Mouse (Mus musculus) T-helper 1 cell (primary cell): ENCODE measurements at regions not wholly inside any gene's neighbourhood (a gene's known extent, or its start where the extent isn't known, plus 50 kb on each side); places are given as distances from the start of the nearest gene placed in this dataset.

Experiments used
- in situ Hi-C: fragments of 300-600 bp; cut with MboI, MseI; formaldehyde crosslinking; loops from one replicate; pipeline ENCODE4 v1.15.1; 2025; ENCODE audit warnings: high pct_unique_total_duplicates

GRCm38 (mm10) chr7:95460889-95461288, 710.2 kb upstream of the Tenm4 start:
- in situ Hi-C loops, result no loop called here

- in situ Hi-C loops, result no loop called here
These were observed 705.5 kb upstream of the Tenm4 start for GRCm38 (mm10) chr7:95465506-95465905.

DNA sequence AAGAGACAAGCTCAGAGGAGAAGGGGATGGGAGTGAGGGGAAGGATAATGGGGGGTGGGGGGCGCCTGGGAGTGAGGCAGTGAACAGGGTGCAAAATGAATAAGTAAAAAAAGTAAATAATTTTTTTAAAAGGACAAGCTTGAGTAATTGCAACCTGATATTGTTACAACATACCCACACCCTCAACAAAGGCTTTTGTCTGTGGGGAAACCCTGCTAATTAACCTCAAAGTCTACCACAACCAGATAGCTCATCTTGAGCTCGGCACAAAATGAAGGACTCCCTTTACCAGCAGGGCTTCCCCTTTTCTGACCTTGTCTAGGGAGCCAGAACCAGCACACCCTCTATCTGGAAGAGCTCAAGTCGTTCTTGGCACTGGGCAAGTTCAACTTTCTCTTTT, 704.0 kb upstream of the Tenm4 start:
- in situ Hi-C loops, result no loop called here

- in situ Hi-C loops, result no loop called here
These were observed 697.2 kb upstream of the Tenm4 start for GRCm38 (mm10) chr7:95473892-95474291.

DNA sequence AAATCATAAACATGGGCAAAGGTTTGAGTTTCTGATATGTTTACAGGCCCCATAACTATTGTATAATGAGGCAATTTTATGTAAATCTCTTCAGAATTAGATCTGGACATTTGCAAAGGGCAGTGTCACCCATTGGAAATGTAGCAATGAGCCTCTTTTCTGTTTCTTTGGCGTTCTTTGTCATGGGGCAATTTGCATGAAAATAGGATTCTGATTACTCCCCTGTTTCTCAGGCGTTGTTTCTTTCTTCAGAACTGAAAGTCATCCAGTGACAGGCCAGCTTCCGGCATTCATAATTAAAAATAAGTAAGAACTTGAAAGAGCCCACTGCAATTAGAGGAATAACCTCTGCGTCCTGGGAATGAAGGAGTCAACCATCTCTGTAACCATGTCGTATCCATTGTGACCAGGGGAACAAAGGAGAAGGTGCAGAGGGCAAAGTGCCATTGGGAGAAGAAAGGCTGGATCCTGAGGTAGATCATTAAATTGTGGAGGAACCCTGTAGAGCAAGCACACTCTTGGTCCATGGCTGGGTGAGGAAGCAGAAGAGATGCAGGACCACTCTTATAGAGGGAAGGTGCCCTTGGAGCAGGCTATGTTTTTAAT, 690.8 kb upstream of the Tenm4 start:
- in situ Hi-C loops, result no loop called here

DNA sequence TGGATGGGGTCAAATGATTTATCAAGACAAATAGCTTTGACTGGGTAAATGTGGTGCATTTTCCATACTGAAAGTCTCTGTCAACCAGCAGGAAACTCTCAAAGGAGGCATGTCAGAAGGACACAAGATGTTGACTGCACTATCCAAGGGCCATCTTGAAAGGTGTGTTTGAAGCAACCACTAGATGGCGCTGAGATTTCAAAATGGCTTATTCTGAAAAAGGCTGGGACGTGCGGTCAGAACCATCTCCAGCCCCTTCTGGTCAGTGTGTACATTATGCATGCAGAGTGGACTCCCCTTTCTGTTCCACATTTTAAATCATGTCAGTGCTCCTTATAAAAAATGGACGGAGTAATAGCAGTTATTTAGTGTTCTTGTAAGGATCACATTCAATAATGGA, 681.4 kb upstream of the Tenm4 start:
- in situ Hi-C loops, result no loop called here

DNA sequence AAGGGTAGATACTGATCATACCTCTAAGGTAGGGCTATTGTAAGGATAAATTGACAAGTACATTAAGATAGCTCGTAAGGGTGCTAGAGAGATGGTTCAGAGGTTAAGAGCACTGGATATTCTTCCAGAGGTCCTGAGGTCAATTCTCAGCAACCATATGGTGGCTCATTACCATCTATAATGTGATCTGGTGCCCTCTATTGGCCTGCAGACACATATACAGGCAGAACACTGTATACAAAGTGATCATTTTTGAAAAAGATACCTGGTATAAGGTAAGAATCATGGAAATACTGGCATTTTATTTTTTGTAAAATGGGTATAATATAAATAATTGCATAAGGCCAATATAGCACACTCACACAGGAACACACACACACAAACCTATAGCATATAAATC, 676.3 kb upstream of the Tenm4 start:
- in situ Hi-C loops, result no loop called here

GRCm38 (mm10) chr7:95502959-95503358, 668.1 kb upstream of the Tenm4 start:
- in situ Hi-C loops, result no loop called here

- in situ Hi-C loops, result no loop called here
These were observed 623.8 kb upstream of the Tenm4 start for GRCm38 (mm10) chr7:95547256-95547655.

- in situ Hi-C loops, result no loop called here
These were observed 620.9 kb upstream of the Tenm4 start for GRCm38 (mm10) chr7:95550099-95550498.

DNA sequence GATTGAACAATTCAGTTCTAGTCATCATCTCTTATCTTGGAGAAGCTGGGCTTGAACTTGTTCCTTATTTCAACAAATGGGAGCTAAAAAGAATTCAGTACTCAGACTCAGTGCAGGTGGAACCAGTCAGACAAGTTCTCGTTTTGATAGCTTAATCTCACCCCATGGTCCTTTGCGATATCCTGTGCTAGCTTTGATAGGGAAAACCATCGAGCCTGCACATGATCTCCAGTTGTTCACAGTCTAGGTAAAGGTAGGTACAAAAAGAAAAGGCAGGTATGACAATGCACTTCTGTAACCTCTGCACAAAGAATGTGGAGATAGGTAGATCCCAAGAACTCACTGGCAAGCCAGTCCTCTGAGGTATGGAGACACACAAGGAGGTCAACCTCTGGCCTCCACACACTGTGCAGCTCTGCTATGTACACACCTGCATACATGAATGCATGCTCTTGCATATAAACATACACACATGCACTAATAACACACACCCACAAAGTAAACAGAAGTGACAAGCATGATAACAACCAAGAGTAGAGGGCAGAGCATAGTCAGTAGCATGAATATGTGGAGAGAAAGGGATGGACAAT, 619.2 kb upstream of the Tenm4 start:
- in situ Hi-C loops, result no loop called here

- in situ Hi-C loops, result no loop called here
These were observed 612.5 kb upstream of the Tenm4 start for GRCm38 (mm10) chr7:95558589-95558988.

DNA sequence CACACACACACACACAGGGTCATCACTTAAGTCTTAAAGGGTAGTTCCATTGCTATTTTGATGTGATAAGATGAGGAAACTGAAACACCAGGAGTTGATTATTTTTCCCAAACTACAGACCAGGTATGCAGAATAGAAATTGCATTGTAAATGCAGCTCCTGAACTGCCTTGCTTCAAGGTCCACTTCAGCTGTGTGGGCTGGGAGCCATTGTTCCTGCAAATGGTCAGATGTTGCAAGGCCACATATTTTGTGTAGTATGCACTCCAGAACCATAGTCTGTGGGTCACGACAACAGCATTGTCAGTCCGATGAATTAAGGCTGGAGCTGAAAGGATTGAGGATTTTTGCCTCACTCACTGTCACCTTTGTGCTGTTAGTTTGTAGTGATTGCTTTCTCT, 592.4 kb upstream of the Tenm4 start:
- in situ Hi-C loops, result no loop called here

GRCm38 (mm10) chr7:95581325-95581724, 589.7 kb upstream of the Tenm4 start:
- in situ Hi-C loops, result no loop called here

DNA sequence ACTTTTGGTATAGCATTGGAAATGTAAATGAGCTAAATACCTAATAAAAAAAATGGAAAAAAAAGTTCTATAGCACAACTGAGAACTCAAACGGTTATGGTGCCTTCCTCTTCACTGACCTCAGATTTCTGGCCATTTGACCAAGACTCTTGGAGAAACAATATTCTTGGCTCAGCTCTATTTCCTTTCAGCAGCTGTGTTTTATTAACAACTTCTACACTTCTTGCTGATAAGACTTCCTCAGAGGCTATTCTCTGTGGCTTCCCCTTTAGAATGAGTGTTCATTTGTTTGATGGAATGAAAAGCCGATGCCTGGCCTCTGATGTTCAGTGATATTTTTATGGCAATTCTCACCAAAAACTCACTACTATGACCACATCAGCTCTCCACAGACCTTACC, 572.7 kb upstream of the Tenm4 start:
- in situ Hi-C loops, result no loop called here

- in situ Hi-C loops, result no loop called here
These were observed 557.3 kb upstream of the Tenm4 start for GRCm38 (mm10) chr7:95613736-95614135.

- in situ Hi-C loops, result no loop called here
These were observed 553.7 kb upstream of the Tenm4 start for GRCm38 (mm10) chr7:95617370-95617769.

DNA sequence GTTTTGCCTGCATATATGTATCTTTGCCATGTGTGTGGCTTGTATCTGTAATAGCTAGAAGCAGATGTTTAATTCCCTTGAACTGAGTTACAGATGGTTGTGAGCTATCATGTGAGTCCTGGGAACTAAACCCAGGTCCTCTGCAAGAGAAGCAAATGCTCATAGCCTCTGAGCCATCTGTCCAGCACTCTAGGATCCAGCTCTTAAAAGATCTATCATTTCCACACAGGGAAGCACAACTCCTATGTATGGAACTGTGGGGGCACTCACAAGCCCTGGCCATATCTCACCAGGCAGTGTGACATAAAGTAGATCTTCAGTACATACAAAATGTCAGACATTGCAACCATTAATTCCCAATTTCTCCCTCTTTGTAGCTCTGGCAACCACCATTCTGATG, 552.9 kb upstream of the Tenm4 start:
- in situ Hi-C loops, result no loop called here

GRCm38 (mm10) chr7:95620079-95620478, 551.0 kb upstream of the Tenm4 start:
- in situ Hi-C loops, result no loop called here

DNA sequence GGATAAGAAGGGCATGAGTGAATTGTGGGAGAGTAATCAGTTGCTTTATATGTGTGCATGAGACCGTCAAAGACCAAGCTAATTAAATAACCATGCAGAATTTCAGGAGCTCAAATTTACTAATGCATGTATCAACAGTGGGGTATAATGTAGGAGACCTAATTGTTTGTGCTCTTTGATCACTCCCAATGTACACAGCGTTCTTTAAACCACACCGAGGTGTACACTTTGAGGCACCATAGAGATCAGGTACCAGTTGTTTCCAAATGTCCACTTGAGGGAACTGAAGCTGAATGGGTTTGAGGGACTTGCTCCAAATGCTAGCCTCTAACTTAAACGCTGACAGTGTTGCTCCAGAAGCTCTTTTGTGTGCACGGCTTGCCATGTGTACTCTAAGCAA, 530.4 kb upstream of the Tenm4 start:
- in situ Hi-C loops, result no loop called here

DNA sequence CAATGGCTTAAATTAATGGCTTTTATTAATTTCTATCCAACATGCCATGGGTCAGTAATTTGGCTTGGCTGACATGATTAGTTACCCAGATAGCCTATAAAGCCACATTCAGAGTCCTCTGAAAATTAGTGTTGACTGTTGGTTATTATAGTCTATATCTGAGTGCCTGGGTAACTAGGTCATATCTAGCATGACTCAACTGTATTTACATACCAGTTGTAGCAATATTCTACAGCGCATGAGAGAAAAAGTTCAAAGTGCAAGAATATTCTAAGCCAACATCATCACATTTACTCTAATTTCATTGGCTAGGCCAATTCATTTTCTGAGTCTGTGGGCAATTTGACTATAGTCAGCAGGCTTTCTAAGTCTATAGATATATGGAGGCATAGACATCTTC, 496.7 kb upstream of the Tenm4 start:
- in situ Hi-C loops, result loop anchor here (10.0 kb wide), 1 partner anchor 260 kb away; no protein-coding TSS in a partner anchor

DNA sequence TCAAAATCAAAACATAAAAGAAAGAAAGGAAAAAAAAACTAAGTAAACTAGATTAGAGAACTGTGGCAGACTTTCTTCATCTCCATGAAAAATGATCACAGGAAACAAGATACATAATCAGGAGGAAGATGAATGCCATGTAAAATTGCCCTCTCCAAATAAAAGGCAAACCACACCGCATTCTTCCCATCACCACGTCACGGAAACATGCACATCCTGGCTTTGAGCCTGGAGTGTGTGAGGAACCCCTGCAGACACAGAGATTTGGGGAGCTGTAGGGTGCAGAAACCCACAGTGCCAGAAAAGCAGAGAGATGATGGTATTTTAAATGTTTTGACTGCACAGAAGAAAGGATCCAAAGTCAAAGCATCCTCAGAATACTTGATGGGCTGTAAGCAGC, 488.5 kb upstream of the Tenm4 start:
- in situ Hi-C loops, result no loop called here

DNA sequence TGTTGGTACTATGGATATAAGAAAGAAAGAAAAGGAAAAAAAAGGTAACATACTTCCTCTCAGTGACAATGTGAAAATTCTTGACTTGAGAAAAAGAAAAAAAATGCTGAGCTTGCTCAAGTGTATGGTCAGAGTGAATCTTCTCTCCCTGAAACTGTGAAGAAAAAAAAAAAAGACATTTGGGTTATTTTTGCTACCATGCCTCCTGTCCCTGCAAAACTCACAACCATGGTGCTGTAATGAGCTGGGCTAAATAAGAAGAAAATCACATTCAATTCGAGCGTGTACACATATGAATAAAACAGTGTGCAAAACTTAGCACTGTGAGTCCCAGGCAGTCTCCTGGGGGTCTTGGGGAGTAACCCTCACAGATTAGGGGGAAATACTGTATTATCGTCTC, 483.3 kb upstream of the Tenm4 start:
- in situ Hi-C loops, result no loop called here
